Mouse (Mus musculus) CH12.LX (cell line): ENCODE data around the gene Gad1.
A peak's percentile ranks its signal among the peaks of the same experiment; 100 is the strongest.

Experiments used
- CTCF ChIP-seq, 2 experiments: IDR thresholded peaks in 1 of 2; conservative IDR thresholded peaks in 1 of 2; 2 replicates each; pipeline ENCODE4 v1.5.1; 2011 to 2012; ENCODE audit warnings: low read depth in 2 of 2, low read length in 2 of 2, improper control_type of control experiment in 1 of 2, inconsistent platforms in 1 of 2, mild to moderate bottlenecking in 1 of 2, moderate library complexity in 1 of 2
- E2F4 ChIP-seq: IDR thresholded peaks from 2 replicates; pipeline ENCODE4 v1.6.1; 2011; ENCODE audit warnings: low read depth, low read length, improper control_type of control experiment; ENCODE audit not compliant: insufficient replicate concordance
- EP300 ChIP-seq: IDR thresholded peaks from 2 replicates; pipeline ENCODE4 v1.6.1; 2011; ENCODE audit warnings: low read length, improper control_type of control experiment
- ETS1 ChIP-seq: conservative IDR thresholded peaks from 2 replicates; pipeline ENCODE4 v1.6.1; 2012; ENCODE audit warnings: low read depth, mild to moderate bottlenecking, inconsistent platforms, low read length, improper control_type of control experiment, moderate library complexity
- MXI1 ChIP-seq: IDR thresholded peaks from 2 replicates; pipeline ENCODE4 v1.6.1; 2011; ENCODE audit warnings: mild to moderate bottlenecking, low read depth, low read length, improper control_type of control experiment
- MYC ChIP-seq: IDR thresholded peaks from 2 replicates; pipeline ENCODE4 v1.6.1; 2011; ENCODE audit warnings: low read depth, mild to moderate bottlenecking, improper control_type of control experiment, low read length
- NRF1 ChIP-seq: IDR thresholded peaks from 2 replicates; pipeline ENCODE4 v1.6.1; 2014; ENCODE audit warnings: low read depth, mild to moderate bottlenecking, inconsistent platforms, low read length, improper control_type of control experiment, moderate library complexity
- PAX5 ChIP-seq: IDR thresholded peaks from 2 replicates; pipeline ENCODE4 v1.6.1; 2012; ENCODE audit warnings: low read length, inconsistent platforms, mixed read lengths
- POLR2AphosphoS2 ChIP-seq: IDR thresholded peaks from 2 replicates; pipeline ENCODE4 v1.6.1; 2011; ENCODE audit warnings: low read depth, low read length, improper control_type of control experiment
- RCOR1 ChIP-seq: conservative IDR thresholded peaks from 2 replicates; pipeline ENCODE4 v1.6.1; 2012; ENCODE audit warnings: low read depth, mild to moderate bottlenecking, inconsistent platforms, low read length, improper control_type of control experiment
- TCF12 ChIP-seq: IDR thresholded peaks from 2 replicates; pipeline ENCODE4 v1.6.1; 2014; ENCODE audit warnings: low read depth, mild to moderate bottlenecking, inconsistent platforms, low read length, improper control_type of control experiment
- UBTF ChIP-seq: IDR thresholded peaks from 2 replicates; pipeline ENCODE4 v1.6.1; 2012; ENCODE audit warnings: low read depth, mild to moderate bottlenecking, inconsistent platforms, low read length, improper control_type of control experiment, moderate library complexity
- USF1 ChIP-seq: IDR thresholded peaks from 2 replicates; pipeline ENCODE4 v1.6.1; 2014; ENCODE audit warnings: low read depth, mild to moderate bottlenecking, inconsistent platforms, low read length, improper control_type of control experiment
- ZNF384 ChIP-seq: IDR thresholded peaks from 2 replicates; pipeline ENCODE4 v1.6.1; 2012; ENCODE audit warnings: low read depth, low read length, improper control_type of control experiment, inconsistent platforms

GRCm38 (mm10) chr2:70552067-70552598 lies 739 bp upstream of the Gad1 start:
- TF ChIP-seq CTCF (conservative IDR thresholded peaks at IDR 0.05 in 1 of 2, IDR thresholded peaks at IDR 0.05 in 1 of 2; ENCODE audit: low read depth in 2 of 2, low read length in 2 of 2), result no peak
- TF ChIP-seq POLR2AphosphoS2, result no peak
- no peak for TF ChIP-seq EP300
- peak; percentile 56 for TF ChIP-seq USF1
- no peak for TF ChIP-seq ZNF384
- TF ChIP-seq NRF1, result no peak
- TF ChIP-seq PAX5, result no peak
- no peak for TF ChIP-seq ETS1
- no peak for TF ChIP-seq RCOR1
- no peak for TF ChIP-seq TCF12
- TF ChIP-seq MYC, result no peak
- no peak for TF ChIP-seq E2F4
- TF ChIP-seq MXI1, result no peak
- TF ChIP-seq UBTF, result no peak
